In the genomic region with DNA sequence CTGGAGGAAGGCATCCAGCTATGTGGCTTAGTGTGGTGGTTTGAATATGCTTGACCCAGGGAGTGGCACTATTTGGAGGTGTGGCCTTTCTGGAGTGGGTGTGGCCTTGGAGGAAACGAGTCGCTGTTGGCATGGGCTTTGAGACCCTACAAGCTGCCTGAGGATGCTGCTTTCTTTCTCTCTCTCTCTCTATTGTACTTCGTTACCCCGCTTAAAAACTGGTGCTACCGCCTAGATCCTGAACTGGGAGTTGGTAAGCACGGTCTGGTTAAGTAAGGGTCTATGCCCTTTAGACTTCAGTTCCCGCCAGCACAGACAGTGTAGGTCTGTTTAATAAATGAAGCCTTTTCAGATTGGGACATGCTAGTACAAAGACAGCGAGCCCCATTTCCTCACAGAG, we compare ENCODE assay signal across 9 mouse cellular contexts. TPM values are rescaled to one million over a fixed set of nuclear protein-coding genes. Genes with fewer than 3 reads are reported as not detected.
A peak's percentile ranks its signal among the peaks of the same experiment; 100 is the strongest.
DNase-seq lines count a peak whose midpoint lies in the region; ATAC-seq lines count a peak whose summit lies in the region.
"Had no signal": no experiment of that assay in that cellular context is flagged by ENCODE, and none has a peak within 500 bp of the region (broad histone marks: within the 10 kb centered on the region; RNA-seq: fewer than 3 reads in every experiment).

No protein-coding gene starts in this region.

- H3K27me3 ChIP-seq in limb, embryonic 13.5 days, result no peaks in the 10 kb centered on the region

- peak; percentile 5 to 35 for DNase-seq in adrenal gland, adult (ENCODE audit: inconsistent age in 2 of 2, low spot score in 1 of 2)
- no peak for DNase-seq in adrenal gland, adult 18-20 months (ENCODE audit: low spot score in 2 of 2)
- DNase-seq in retina, postnatal 1 day, result peak; percentile 28
- DNase-seq in retina, embryonic 14.5 days (ENCODE audit: low spot score), result no peak
- DNase-seq in testis, postnatal 10 days (ENCODE audit: low spot score), result peak; percentile 46
- DNase-seq in layer of hippocampus, postnatal 25 days (ENCODE audit: extremely low spot score in 1 of 2, low spot score in 1 of 2), result no peak
- DNase-seq in adrenal gland, postnatal 10 days, result no peak

- no peak overlapping the region for H3K27ac ChIP-seq in limb, embryonic 13.5 days

- no peak overlapping the region for H3K9ac ChIP-seq in limb, embryonic 13.5 days

- WGBS in limb, embryonic 13.5 days, result 74% methylated on average over 8 of the region's 8 CpGs

- no peak for ATAC-seq in limb, embryonic 13.5 days (ENCODE audit: low FRiP score, low read depth)

- peaks cover 11% of the 10 kb centered on the region for H3K4me1 ChIP-seq in limb, embryonic 13.5 days

- peaks cover 10% of the 10 kb centered on the region; the same call in 1 of the 2 replicates for H3K36me3 ChIP-seq in limb, embryonic 13.5 days

- peak overlapping the region; percentile 67 for H3K4me3 ChIP-seq in limb, embryonic 13.5 days

- H3K4me2 ChIP-seq in limb, embryonic 13.5 days (replicated peaks), result peak overlapping the region; percentile 78

- H3K9me3 ChIP-seq in limb, embryonic 13.5 days, result no peaks in the 10 kb centered on the region

RNA-seq across cellular contexts. Expression of a gene that starts 0.7 kb away (rescaled TPM):
- total RNA-seq in adrenal gland, adult 18-20 months (2021), result 1 to 10 TPM; 1.6 to 2.1 TPM
- 6.9 and 7.2 TPM in 2 replicates for polyA plus RNA-seq in limb, embryonic 13.5 days (2015; fragmentation: Nextera tagmentation; extraction: Ambion mirVana)
- total RNA-seq in layer of hippocampus, postnatal 25 days (2021), result 1 to 10 TPM; 2.1 to 2.5 TPM
- total RNA-seq in adrenal gland, postnatal 10 days (2021), result 10 to 100 TPM in 1 of 2 experiments, 1 to 10 TPM in 1; 7.6 to 10.8 TPM
- total RNA-seq: common myeloid progenitor, adult 5-6 weeks had no signal

RNA-seq across cellular contexts. Expression of a gene that starts 34.2 kb away (rescaled TPM):
- total RNA-seq in adrenal gland, adult 18-20 months (2021), result 100 to 1,000 TPM; 162 to 186 TPM
- polyA plus RNA-seq in limb, embryonic 13.5 days (2015; fragmentation: Nextera tagmentation; extraction: Ambion mirVana), result 314 and 323 TPM in 2 replicates
- total RNA-seq in layer of hippocampus, postnatal 25 days (2021), result 100 to 1,000 TPM; 130 to 137 TPM
- total RNA-seq in adrenal gland, postnatal 10 days (2021), result 100 to 1,000 TPM; 192 to 197 TPM

RNA-seq across cellular contexts. Expression of a gene that starts 34.4 kb away (rescaled TPM):
- total RNA-seq in adrenal gland, adult 18-20 months (2021), result not detected
- polyA plus RNA-seq in limb, embryonic 13.5 days (2015; fragmentation: Nextera tagmentation; extraction: Ambion mirVana), result 1.0 and 1.2 TPM in 2 replicates
- not detected for total RNA-seq in layer of hippocampus, postnatal 25 days (2021)
- total RNA-seq in adrenal gland, postnatal 10 days (2021), result not detected

RNA-seq across cellular contexts. Expression of a gene that starts 52.8 kb away (rescaled TPM):
- total RNA-seq in adrenal gland, adult 18-20 months (2021), result 10 to 100 TPM; 30.7 to 42.8 TPM
- polyA plus RNA-seq in limb, embryonic 13.5 days (2015; fragmentation: Nextera tagmentation; extraction: Ambion mirVana), result 34.7 and 38.7 TPM in 2 replicates
- total RNA-seq in layer of hippocampus, postnatal 25 days (2021), result 10 to 100 TPM; 48.9 to 54.1 TPM
- total RNA-seq in adrenal gland, postnatal 10 days (2021), result 10 to 100 TPM; 49.1 to 52.0 TPM

Comparison
In these comparisons a context has a peak if more than half of its experiments do, and no peak if none do; other contexts are left out.
1. DNase-seq: peak in adrenal gland, adult (2 of 2), retina, postnatal 1 day (single experiment) and testis, postnatal 10 days (single experiment); none in adrenal gland, adult 18-20 months (0 of 2), retina, embryonic 14.5 days (single experiment), layer of hippocampus, postnatal 25 days (0 of 2) and adrenal gland, postnatal 10 days (single experiment).